Mouse (Mus musculus) bone marrow, adult 2 months (tissue): ENCODE results near the gene G6pc2.

Experiments
- CTCF ChIP-seq: fragments of 200-500 bp; IDR thresholded peaks from 2 replicates; pipeline ENCODE4 v1.5.1; 2011; ENCODE audit warnings: low read length, control low read depth; ENCODE audit not compliant: control insufficient read depth, insufficient read depth
- POLR2A ChIP-seq: fragments of 200-500 bp; IDR thresholded peaks from 2 replicates; pipeline ENCODE4 v1.6.1; 2011; ENCODE audit warnings: low read depth, mild to moderate bottlenecking, control low read depth, low read length, borderline replicate concordance; ENCODE audit not compliant: control insufficient read depth

- TF ChIP-seq POLR2A (no peak), CTCF (no peak)
Measured at GRCm38 (mm10) chr2:69175296-69175695, 35.6 kb upstream of the G6pc2 start.
